Mouse (Mus musculus) A20 (cell line): Measurements from ENCODE around the gene Exosc1.
A peak's percentile ranks its signal among the peaks of the same experiment; 100 is the strongest.
"Not testable (repeated sequence)": the region's sequence is repeated elsewhere in the genome, so short reads cannot be mapped to it uniquely, and the experiment has no call there.

Experiments
- DNase-seq: peaks from one replicate; pipeline ENCODE4 v3.0.0-alpha.2; 2011; ENCODE audit warnings: low read depth, low spot score

Gene Exosc1

DNA sequence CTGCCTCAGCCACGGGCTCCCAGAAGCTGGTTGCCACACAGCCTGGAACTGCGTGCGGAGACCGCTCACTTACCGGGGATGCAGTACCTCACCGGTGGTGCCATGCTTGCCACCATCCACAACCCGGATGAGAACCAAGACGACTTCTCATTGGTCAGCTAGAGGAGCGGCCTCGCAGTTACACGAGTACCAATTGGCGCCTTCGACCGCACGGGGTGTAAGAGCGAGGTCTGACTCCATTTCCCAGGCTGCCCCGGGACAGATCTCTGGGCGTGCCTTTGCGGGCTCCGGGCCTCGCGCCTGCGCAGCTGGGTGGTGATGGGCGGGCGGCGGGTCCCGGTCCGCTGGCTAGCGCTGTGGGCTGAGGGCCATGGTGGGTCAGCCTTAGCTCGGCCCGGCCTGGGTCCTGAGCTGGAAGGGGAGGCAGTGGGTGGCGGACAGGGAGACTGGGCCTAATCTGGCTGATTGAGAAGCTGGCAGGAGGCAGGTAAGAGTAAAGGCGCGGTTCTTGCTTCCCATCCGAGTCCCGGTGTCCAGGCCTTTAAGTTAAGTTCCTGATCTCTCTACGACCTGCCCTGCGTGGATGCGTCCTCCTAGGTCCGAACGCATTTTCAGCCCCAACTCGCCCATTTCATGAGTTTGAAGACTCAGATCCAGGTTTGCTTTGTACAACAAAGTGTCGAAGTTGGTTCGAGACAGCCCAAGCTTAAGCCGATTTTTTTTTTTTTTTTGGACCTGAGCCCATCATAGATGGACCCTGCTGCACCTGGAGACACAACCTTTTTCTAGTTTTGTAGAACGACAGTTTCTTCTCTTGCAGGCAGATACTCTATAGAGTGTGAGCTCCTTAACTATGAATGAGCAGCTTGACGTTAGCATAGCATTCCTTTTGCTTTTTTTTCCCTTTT lies at the start of gene Exosc1, which contains the start of gene Zdhhc16:
Gene Exosc1, minus strand, starts transcription at position 245 of the 908 bp plus-strand sequence.
Gene Zdhhc16, plus strand, starts transcription at position 302 of the 908 bp plus-strand sequence.
- DNase-seq: peak; percentile 97

DNA sequence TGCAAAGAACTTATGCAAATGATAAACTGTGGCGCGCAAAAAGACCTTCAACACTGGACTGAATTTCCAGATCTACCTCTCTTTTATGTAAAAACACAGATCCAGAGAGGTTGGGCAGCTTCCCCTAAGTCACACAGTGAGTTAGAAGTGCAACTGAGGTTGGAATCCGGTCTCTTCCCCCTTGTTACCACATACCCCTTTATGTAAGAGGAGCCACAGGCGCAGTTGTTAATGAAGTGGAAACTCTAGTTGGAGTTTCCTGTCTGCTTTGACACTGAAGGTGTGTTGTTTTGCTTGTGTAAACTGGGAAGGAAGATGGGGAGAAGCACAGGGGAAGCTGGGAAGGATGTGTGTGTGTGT lies 49.5 kb upstream of the Exosc1 start:
- peak; percentile 46 for DNase-seq

DNA sequence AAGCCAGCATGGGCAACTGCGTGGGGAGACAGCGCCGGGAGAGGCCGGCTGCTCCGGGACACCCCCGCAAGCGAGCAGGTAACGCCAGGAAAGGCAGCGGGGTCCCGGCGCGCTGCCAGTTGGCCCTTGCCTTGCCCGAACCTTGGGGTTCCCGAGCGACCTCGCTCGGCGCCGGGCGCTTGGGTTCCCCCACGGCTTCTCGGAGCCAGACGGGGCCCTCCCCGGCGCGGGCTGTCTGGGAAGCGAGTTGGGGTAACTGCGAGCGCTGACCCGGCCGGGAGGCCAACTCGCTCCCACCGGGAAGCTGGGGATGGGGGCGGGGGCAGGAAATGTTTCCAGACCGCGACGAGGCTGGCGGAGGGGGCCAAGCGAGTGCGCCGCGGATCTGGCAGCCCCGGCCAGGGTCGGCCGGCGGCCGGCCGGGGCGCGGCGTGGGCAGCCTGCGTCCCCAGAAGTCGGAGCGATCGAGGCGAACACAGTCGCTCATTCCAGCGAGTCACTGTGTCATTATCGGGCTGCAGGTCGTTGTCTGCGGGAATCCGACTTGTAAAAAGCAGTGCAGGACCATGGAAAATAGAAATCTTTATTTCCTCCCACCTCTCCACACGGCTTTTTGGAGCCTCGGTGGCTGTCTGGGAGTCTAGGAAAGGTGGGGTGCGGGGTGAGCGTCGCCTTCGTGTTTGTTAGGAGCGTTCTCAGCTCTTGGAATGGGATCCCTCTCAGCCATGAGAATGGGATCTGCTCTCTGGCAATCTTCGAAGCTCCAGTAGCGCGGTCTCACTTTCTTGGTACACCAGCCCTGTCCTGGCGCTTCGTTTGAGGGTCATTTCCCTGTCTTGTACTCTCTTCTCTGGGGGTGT lies 48.9 kb upstream of the Exosc1 start:
- DNase-seq: no peak

- DNase-seq: no peak
Observed at GRCm38 (mm10) chr19:41981595-41981927, 48.3 kb upstream of the Exosc1 start, which contains the start of gene Ubtd1. Gene Ubtd1, plus strand, starts transcription at chr19:41981763.

DNA sequence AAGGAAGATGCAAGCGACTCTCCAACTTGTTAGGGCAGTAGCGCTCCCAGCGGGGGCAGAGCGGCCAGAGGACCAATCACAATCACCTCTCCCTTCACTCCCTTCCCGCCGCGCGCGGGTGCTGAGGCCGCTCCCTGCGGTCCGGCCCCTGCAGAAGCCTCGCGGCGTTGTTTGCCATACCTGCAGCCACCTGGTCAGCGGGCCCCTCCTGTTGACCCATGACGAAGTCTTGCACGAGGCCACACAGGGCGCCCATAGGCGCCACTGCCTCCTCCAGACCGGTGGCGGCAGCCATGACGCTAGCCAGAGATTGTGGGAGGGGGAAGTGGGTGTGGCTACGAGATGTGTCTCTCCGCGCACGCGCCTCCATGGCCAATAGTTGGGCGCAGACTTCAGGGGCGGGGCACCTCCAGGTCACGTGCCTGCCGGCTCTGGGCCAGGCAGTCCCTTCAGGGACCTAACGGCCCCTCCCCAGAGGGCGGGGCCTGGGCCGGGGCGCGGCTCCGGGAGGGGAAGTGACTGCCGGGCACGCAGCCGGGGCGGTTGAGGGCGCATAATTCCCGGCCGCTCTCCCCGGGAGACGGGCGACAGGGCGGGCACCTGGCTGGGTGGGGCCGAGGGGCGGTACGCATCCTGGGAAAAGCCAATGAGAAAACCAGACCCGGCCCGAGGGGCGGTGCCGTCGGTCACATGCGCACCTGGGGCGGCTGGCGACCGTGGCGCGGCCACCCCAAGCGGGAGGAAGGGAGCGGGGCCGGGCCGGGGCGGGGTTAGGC lies 47.8 kb upstream of the Exosc1 start, which contains the start of gene Mms19:
Gene Mms19, minus strand, starts transcription at position 339 of the 776 bp plus-strand sequence.
- peak; percentile 99 for DNase-seq

DNA sequence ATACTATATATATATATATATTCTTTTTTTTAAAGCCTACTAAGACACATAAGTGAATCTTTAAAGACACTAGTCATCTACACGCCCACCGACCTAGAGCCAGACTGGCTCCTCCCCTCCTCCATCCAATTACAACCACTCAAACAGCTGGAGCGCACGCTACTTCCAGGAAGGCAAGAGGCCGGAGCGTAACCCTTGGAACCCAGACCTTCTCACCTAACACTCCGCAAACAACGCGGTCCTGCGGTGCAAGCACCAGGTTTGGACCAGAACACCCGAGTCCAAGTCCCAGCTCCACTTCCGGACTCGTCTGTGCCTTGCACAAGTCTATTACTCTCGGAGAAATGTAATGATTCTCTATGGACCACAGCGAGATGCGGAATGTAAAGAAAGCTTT lies 47.2 kb upstream of the Exosc1 start:
- DNase-seq: no peak

DNA sequence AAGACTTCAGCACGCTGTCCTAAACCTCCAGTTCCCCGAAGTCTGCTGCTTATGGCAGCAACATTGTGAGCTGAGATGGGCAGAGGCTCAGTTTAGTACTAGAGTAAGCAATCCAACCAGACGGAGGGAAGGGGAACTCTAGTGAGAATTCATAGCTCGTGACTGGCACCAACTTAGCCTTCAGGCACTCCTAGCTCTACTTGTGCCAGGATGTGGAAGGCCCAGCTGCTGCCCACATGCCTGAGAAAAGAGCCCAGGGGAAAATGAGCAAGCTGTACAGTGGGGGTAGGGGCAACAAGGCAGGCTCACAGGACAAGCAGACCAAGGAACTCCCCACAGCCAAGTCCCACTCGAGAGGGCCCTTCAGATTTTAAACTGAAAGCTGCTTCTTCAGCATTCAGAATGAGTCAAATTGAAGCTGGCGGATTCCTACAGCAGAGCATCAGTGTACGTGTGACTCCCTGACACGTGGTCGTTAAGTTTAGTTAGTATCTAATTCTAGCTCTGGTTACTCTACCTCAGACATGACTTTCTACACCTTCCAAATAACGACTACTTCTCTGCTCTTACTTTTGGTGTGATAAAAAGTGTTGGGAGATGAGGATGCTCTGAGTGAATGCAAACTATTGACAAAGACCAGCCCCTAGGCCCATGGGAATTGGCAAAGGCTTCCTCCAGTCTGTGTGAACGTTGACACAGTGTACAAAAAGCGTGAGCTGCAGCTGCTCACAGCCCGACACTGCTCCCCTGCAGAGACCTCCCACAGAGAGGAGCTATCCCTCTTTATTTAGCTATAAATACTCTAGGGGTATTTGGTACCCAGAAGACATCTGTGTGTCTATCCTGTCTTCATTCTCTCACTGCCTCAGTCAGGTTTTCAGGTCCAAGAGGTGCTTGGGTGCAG lies 40.9 kb upstream of the Exosc1 start:
- no peak for DNase-seq

GRCm38 (mm10) chr19:41969618-41970017 lies 36.4 kb upstream of the Exosc1 start:
- no peak for DNase-seq

GRCm38 (mm10) chr19:41953574-41953973 lies 20.4 kb upstream of the Exosc1 start:
- DNase-seq: no peak

DNA sequence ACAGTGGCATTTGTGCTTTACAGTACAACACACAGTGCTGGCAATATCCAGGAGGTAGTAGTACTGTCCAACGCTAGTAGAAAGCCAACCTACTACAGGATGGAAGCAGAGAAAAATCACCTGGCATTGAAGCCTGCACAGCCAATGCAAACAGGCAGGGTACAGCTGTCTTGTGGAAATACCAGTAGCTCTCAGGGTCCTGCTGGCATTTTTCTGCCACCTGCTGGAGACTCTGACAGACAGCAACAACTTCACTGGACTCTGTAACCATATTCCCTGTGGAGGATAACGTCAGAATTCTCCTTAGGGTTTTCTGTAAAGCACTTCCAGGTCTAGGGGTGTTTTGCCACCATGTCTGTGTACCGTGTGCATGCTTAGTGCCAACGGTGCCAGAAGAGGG lies 19.1 kb upstream of the Exosc1 start:
- DNase-seq: no peak

GRCm38 (mm10) chr19:41943841-41944240 lies 10.6 kb upstream of the Exosc1 start:
- no peak for DNase-seq

GRCm38 (mm10) chr19:41938539-41938938 lies 5.3 kb upstream of the Exosc1 start:
- no peak for DNase-seq

DNA sequence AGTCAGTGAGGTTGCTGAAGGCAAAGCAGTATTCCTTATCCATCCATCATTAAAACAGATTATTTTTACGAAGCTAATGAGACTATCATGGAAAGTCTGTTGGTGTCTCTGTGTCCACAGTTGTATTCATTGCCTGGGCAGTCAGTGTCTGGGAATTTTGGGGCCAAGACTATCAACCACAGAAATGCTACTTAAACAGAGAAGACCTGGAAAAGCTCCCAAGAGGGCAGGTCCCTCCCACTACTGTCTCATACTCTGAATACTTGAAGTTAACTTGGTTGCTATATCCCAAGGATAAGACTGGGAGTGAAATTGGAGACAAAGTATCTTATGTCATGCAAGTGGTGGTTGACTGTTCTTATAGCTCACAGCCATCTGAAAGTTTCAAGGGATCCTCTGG lies 2.7 kb upstream of the Exosc1 start:
- DNase-seq: no peak

DNA sequence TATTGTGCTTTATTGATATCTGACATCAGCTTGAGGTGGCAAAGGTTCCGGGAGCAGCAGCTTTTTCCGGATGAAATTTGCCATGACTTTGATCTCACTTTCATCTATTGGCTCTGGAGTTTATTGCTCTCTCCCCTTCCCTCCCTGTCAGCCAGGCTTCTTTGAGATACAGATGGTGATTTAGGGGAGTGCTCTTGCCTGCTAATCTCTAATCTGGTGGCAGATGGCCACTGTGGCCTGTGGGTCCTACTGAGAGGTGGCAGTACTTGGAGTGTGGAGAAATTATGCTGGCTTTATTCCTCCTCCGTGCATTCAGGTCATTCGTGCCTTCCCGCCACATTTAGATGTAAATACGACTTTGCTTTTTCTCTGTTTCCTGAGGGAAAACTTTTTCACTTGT lies 901 bp upstream of the Exosc1 start:
- DNase-seq: no peak

- DNase-seq: no peak
Observed at GRCm38 (mm10) chr19:41932686-41933085, 537 bp downstream of the Exosc1 start.

GRCm38 (mm10) chr19:41920412-41921067 lies 12.7 kb downstream of the Exosc1 start:
- no peak for DNase-seq

GRCm38 (mm10) chr19:41919471-41919870 lies 13.8 kb downstream of the Exosc1 start:
- DNase-seq: peak; percentile 29

DNA sequence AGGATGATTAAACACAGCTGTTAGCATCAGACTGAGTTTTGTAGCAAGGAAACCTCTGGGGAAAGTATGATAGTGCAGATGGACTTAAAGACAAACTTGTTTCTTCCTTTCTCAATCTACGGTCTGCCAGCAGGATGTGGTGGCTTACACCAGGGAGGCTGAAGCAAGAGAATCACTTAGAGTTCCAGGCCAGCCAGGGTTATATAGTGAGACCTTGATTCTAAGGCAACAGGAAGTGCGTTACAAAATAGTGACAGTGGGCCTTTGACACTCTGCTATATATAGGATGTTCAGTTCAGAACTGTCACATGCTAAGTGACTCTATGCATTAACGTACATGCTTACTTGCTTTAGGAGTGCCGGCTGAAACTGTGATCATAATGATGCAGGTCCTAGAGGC lies 16.4 kb downstream of the Exosc1 start:
- no peak for DNase-seq

DNA sequence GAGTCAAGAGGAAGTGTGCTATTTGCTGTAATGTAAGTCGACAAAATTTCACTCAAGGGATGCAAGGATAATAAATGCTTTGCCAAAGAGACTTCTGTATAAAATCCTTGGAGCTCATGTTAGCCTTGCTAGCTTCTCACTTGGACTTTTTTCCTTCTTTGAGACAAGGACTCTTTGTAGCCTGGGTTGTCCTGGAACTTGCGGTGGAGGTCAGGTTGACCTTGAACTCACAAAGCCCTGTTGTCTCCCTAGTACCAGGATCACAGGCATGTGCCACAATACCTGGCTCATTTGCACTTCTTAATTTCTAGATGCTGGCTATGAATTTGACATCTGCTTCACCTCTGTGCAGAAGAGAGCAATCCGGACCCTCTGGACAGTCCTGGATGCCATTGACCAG lies 17.9 kb downstream of the Exosc1 start:
- no peak for DNase-seq

DNA sequence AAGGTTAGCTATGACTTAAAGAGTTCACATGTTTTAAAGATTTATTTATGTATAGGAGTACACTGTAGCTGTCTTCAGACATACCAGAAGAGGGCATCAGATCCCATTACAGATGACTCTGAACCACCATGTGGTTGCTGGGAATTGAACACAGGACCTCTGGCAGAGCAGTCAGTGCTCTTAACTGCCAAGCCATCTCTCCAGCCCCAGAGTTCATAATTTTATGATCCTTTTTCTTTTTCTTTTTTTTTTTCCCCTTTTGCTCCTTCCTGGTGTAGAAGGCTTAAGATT lies 18.7 kb downstream of the Exosc1 start:
- DNase-seq: not testable (repeated sequence)
